Mouse (Mus musculus) C3H10T1/2 (cell line): ENCODE data around the gene Susd1. TPM values are rescaled to one million over a fixed set of nuclear protein-coding genes. Genes with fewer than 3 reads are reported as not detected.

ENCODE experiments used
- polyA plus RNA-seq, 2 experiments: library from polyadenylated mRNA; unstranded; fragments of >200 nt; fragmentation: generic; extraction: Trizol; gene quantifications; one replicate each; pipeline ENCODE4 v1.2.1; 2012; ENCODE audit warnings: missing spikeins in 2 of 2

The Susd1 gene
- polyA plus RNA-seq = under 1 TPM; 0.04 to 0.06 TPM

GRCm38 (mm10) chr4:59437990-59438854 lies at the start of gene Susd1:
Susd1 (minus strand) TSS chr4:59438633.

Other genes with a start within 250 kb of the Susd1 start
- gene Ugcg, start 249.4 kb downstream of the Susd1 start, polyA plus RNA-seq = 1 to 10 TPM in 1 of 2 experiments, under 1 TPM in 1; 0.54 to 5.7 TPM
- 1 to 10 TPM in 1 of 2 experiments, under 1 TPM in 1; 0.78 to 3.5 TPM for gene Ptbp3, start 110.7 kb upstream of the Susd1 start, polyA plus RNA-seq
- 1 to 10 TPM in 1 of 2 experiments, under 1 TPM in 1; 0.25 to 8.0 TPM for gene Hsdl2, start 142.9 kb upstream of the Susd1 start, polyA plus RNA-seq
- gene E130308A19Rik, start 187.6 kb upstream of the Susd1 start, polyA plus RNA-seq = 1 to 10 TPM in 1 of 2 experiments, under 1 TPM in 1; 0.26 to 3.1 TPM